9 mouse cellular contexts compared by ENCODE assay signal in the genomic region with DNA sequence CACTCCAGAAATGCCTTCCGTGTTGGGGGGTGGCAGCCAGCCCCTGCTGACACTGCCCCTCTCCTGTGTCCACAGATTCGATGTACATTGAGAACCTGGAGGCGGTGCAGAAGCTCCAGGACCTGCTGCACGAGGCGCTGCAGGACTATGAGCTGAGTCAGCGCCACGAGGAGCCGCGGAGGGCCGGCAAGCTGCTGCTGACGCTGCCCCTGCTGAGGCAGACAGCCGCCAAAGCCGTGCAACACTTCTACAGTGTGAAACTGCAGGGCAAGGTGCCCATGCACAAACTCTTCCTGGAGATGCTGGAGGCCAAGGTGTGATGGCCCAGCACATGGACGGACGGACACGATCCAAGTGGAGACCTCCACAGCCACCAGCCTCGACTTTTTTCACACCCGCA.
A peak's percentile ranks its signal among the peaks of the same experiment; 100 is the strongest.
DNase-seq lines count a peak whose midpoint lies in the region; ATAC-seq and TF ChIP-seq lines count a peak whose summit lies in the region.
"Had no signal": no experiment of that assay in that cellular context is flagged by ENCODE, and none has a peak within 500 bp of the region (broad histone marks: within the 10 kb centered on the region; RNA-seq: fewer than 3 reads in every experiment).

No protein-coding gene starts in this region.

- no peak for TF ChIP-seq CTCF in kidney, postnatal 0 days (IDR thresholded peaks at IDR 0.05; ENCODE audit: low read depth)
- TF ChIP-seq CTCF in heart, adult 2 months (IDR thresholded peaks at IDR 0.05): no peak

- DNase-seq in kidney, postnatal 0 days (ENCODE audit: low spot score): peak; percentile 16
- DNase-seq in kidney, adult 18-20 months: no peak
- DNase-seq in cerebellum, postnatal 25 days: peak; percentile 51 to 65
- peak; percentile 14 for DNase-seq in layer of hippocampus, adult 9-11 months
- peak; percentile 75 for DNase-seq in right cerebral cortex, adult 18-20 months
- DNase-seq in heart, postnatal 36 days: no peak
- no peak for DNase-seq in kidney, postnatal 25 days
- no peak for DNase-seq in heart, adult 2 months

- H3K27me3 ChIP-seq in kidney, postnatal 0 days (ENCODE audit: insufficient read depth, low read length): no peaks in the 10 kb centered on the region
- no peaks in the 10 kb centered on the region for H3K27me3 ChIP-seq in heart, adult 2 months (ENCODE audit: control insufficient read depth, insufficient read depth, low read length)

- H3K9ac ChIP-seq in kidney, postnatal 0 days (ENCODE audit: low read depth, low read length): no peak overlapping the region
- H3K9ac ChIP-seq in heart, adult 2 months (ENCODE audit: low read depth, low read length): no peak overlapping the region
- H3K9ac ChIP-seq: embryonic facial prominence, embryonic 12.5 days had no signal

- no peaks in the 10 kb centered on the region for H3K79me2 ChIP-seq in heart, adult 2 months (replicated peaks; ENCODE audit: control insufficient read depth, insufficient read depth, low read length)

- no peaks in the 10 kb centered on the region for H3K9me3 ChIP-seq in kidney, postnatal 0 days (replicated peaks; ENCODE audit: low read length)
- H3K9me3 ChIP-seq: embryonic facial prominence, embryonic 12.5 days had no signal

- 17% methylated on average over 18 of the region's 18 CpGs for WGBS in kidney, postnatal 0 days
- WGBS in heart, adult 2 months: 52% methylated on average over 18 of the region's 18 CpGs

- intact Hi-C loops in heart, postnatal 36 days (cut with DNase I): no loop called here
- intact Hi-C loops in heart, adult 2 months (cut with DNase I): no loop called here

- no peaks in the 10 kb centered on the region for H3K4me1 ChIP-seq in kidney, postnatal 0 days (replicated peaks; ENCODE audit: insufficient read depth, low read length)
- H3K4me1 ChIP-seq in heart, adult 2 months (ENCODE audit: control insufficient read depth, insufficient read depth, low read length): peaks cover 2% of the 10 kb centered on the region; the same call in 1 of the 2 replicates

- H3K27ac ChIP-seq in kidney, postnatal 0 days: no peak overlapping the region
- no peak overlapping the region for H3K27ac ChIP-seq in heart, adult 2 months
- H3K27ac ChIP-seq: embryonic facial prominence, embryonic 12.5 days had no signal

- H3K36me3 ChIP-seq in kidney, postnatal 0 days (ENCODE audit: insufficient read depth, low read length): no peaks in the 10 kb centered on the region
- no peaks in the 10 kb centered on the region for H3K36me3 ChIP-seq in heart, adult 2 months (ENCODE audit: control insufficient read depth, insufficient read depth, low read length)
- H3K36me3 ChIP-seq: embryonic facial prominence, embryonic 12.5 days had no signal

- H3K4me2 ChIP-seq in kidney, postnatal 0 days (ENCODE audit: low read length): no peak overlapping the region
- H3K4me2 ChIP-seq: embryonic facial prominence, embryonic 12.5 days had no signal

- TF ChIP-seq POLR2A in heart, adult 2 months (IDR thresholded peaks at IDR 0.05; ENCODE audit: insufficient read depth, low read depth, low read length): no peak

- H3K4me3 ChIP-seq in kidney, postnatal 0 days (replicated peaks; ENCODE audit: low read depth, low read length): no peak overlapping the region
- no peak overlapping the region for H3K4me3 ChIP-seq in heart, adult 2 months
- H3K4me3 ChIP-seq: embryonic facial prominence, embryonic 12.5 days had no signal

- ATAC-seq in kidney, postnatal 0 days (replicated peaks; ENCODE audit: low FRiP score, low read depth): no peak

- no peak for TF ChIP-seq EP300 in heart, adult 2 months (IDR thresholded peaks at IDR 0.05; ENCODE audit: insufficient read depth, low read depth, low read length)

Comparison
In these comparisons a context has a peak if more than half of its experiments do, and no peak if none do; other contexts are left out.
1. DNase-seq: peak in kidney, postnatal 0 days (single experiment), cerebellum, postnatal 25 days (2 of 2), layer of hippocampus, adult 9-11 months (single experiment) and right cerebral cortex, adult 18-20 months (single experiment); none in kidney, adult 18-20 months (single experiment), heart, postnatal 36 days (0 of 2), kidney, postnatal 25 days (0 of 2) and heart, adult 2 months (0 of 2).